Mouse (Mus musculus) cerebellum, adult 2 months (tissue): ENCODE measurements around the gene Insrr.

Experiments used
- CTCF ChIP-seq: fragments of 200-500 bp; IDR thresholded peaks from 2 replicates; pipeline ENCODE4 v1.5.1; 2011; ENCODE audit warnings: low read depth, mild to moderate bottlenecking, control low read depth, low read length, moderate library complexity, borderline replicate concordance; ENCODE audit not compliant: insufficient read depth
- POLR2A ChIP-seq: fragments of 200-500 bp; IDR thresholded peaks from 2 replicates; pipeline ENCODE4 v1.6.1; 2011; ENCODE audit warnings: low read length, control low read depth, borderline replicate concordance; ENCODE audit not compliant: insufficient read depth

DNA sequence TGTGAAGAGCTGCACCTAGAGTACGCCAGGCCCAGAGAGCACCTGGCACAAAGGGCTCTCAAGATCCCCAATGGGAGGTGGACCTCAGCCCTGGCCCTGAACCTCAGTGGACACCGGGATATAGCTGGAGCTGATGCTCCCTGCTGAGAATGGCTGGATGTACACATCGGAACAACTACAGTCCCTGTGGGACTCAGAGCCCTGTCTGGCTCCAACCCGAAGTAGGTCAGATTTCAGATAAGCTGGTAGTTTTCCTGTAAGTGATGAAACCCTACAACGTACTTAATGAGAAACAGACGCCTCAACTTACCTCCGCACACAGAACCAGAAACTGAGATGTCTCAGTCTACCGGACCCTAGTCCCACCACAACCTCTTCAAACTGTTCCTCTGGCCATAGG, 60.9 kb downstream of the Insrr start:
- TF ChIP-seq CTCF, result no peak
- no peak for TF ChIP-seq POLR2A
